Mouse (Mus musculus) heart, postnatal 25 days (tissue): ENCODE measurements around the gene Vash2. TPM values are rescaled to one million over a fixed set of nuclear protein-coding genes. Genes with fewer than 3 reads are reported as not detected.
"Not testable (repeated sequence)": the region's sequence is repeated elsewhere in the genome, so short reads cannot be mapped to it uniquely, and the experiment has no call there.

Experiments used
- DNase-seq: peaks from one replicate; pipeline ENCODE4 v3.0.0; 2022; ENCODE audit warnings: low spot score
- intact Hi-C: fragments of 180-260 bp; cut with DNase I; formaldehyde crosslinking; loops from one replicate; pipeline ENCODE4 v1.15.1; 2025
- total RNA-seq, 2 experiments: library from RNA; stranded (reverse); gene quantifications; 2 replicates each; pipeline ENCODE4 v1.2.3; 2021

Vash2 gene
- total RNA-seq, 2 experiments from 2014 or later = 0.62 to 0.64 TPM

DNA sequence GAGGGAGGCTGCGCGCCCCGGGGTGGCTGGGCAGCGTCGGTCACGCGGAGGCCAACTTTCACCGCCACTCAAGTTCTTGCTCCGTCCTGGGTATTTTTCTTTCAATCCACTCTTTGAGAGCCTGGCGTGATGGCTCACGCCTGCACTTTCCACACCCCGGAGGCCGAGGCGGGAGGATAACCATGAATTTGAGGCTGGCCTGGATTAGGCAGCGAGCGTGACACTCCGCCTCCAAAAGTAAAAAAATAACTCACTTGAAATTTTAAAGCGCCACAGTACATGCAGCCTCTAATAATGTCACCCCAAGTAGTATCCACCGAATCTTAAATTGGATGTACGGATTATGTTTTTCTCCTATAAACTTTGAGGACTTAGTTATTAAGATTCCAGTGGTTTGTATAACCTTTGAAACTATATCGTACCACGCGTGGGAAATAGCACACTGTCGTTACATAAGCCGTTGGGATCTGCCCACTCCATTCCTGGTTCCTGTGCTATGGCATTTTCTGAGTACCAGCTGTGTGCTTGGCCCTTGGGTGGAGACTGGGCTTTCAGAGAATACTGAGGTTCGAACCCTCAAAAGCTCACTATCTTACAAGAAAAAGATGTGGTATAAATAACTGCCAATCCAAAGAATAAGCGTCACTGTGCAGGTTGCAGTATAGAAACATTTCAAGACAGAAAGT is 49.9 kb downstream of the Vash2 start:
- DNase-seq = no peak
- intact Hi-C loops = no loop called here

DNA sequence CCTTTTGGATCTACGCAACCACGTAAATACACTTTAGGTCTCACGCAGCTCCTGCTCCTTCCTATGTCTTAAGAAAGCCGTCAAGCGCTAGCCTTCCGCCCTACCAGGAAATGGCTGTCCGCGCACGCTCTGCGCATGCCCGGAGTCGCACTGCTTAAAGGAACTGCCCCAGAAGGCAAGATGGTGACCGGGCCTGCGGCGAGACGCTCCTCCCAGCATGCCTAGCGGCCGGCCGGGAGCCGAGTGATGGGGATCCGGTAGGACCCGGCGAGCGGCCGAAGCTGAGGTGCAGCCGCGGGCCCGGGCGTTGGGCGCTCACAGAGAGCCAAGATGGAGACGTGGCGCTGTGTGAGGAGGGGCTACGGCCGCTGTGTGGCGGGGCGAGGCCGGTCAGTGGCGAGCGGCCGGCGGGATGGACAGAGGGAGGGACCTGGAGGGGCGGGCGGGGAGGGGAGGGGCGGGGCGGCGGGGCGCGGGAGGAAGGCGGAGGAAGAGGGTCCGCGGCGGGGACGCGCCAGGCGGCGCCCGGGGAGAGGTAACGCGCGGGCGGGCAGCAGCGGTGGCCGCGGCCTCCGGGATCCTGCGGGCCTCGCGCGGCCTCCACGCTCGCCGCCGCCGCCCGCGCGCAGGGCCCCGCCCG is 50.6 kb downstream of the Vash2 start:
- intact Hi-C loops = no loop called here
- peak; percentile 96 for DNase-seq

DNA sequence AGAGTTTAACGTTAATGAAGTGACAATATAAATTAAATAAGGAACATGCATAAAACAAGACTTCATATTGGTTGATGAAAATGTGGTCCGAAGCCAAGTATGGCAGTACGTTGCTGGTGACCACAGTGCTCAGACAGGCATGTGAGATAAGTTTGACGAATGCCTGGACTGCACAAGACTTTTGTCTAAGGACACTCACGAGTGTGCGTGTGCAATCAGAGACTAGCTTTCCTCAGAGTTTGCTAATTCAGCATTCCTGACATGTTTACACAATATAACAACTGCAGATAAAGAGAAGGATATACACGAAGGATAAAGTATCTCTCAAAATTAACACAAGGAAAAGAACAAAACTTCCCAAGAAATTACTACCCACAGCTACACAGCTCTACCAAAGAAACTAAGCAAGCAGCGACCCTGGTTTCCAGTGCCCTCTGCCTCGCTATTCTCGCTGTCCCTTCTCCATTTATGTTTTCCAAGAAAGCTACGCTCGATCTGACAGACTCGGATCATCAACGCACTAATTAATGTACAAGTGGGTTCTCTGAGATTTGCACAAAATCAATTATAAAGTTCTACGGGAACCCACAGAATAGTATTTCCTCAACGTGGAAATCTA is 51.2 kb downstream of the Vash2 start:
- intact Hi-C loops = loop anchor here (2.0 kb wide), 1 partner anchor 15 kb away; no protein-coding TSS in a partner anchor
- no peak for DNase-seq

DNA sequence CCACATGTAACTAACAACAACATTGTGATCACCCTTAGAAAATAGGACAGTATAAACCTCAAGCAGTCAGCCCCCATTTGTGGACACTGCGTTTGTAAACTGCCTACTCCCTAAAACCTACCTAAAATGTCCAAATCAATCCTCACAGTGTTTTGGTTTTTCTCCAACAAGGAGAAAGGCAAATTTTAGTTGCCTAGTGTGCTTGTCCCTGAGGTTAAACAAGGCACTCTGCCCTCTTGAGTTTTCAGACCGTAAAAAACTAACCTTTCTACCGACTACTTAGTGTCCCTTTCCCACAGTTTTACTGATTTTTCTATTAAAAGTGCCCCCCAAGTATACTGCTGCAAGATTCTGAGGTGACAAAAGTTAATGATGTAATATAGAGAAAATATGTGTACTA is 51.8 kb downstream of the Vash2 start:
- DNase-seq = no peak
- intact Hi-C loops = loop anchor here (2.0 kb wide), 1 partner anchor 15 kb away; no protein-coding TSS in a partner anchor

DNA sequence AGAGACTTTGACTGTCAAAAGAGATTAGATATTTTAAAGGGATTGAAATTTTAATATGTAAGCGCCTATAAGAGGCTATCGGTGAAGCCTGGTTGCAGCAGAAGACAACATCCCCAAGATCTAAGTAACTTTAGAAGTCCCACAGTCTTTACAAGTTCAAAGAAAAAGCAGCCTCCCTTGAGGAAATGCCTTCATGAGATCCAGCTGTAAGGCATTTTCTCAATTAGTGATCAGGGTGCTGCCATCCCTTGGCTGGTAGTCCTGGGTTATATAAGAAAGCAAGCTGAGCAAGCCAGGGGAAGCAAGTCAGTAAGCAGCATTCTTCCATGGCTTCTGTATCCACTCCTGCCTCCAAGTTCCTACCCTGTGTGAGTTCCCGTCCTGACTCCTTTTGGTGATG is 54.3 kb downstream of the Vash2 start, which contains the start of gene Angel2:
TSS of gene Angel2 (plus strand) at position 301 of the 400 bp plus-strand sequence.
- DNase-seq, intact Hi-C loops: not testable (repeated sequence)

DNA sequence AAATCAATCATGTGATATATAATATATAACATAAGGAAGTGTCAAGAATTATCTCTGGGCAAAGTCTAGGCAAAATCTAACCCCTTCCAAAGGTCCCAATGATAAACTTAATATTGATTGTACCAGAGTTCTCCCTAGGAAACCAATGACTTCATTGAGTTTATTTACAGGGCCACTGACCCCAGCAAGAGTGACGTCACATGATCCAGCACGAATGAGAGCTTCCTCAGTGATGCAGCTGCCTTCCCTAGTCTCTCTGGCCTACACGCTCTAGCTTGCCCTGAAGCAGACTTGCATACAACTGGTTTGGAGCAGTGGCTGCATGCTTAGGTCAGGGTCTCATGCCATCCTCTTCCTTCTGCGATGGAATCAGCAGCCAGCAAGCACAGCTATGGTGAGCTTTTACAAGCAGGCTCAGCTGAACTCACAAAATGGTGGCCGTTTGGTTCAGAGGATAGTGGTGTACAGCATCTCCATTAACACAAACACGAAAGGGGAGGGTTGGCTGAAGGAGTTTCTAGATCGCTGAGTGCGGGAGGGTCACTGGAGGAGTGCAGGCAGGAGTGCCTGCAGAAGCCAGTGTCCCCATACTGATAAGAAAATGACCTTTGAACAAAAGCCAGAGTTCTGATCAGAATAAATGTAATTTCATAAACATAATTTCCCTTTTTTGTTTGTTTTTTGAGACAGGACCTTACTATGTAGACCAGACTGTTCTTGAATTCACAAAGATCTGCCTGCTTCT is 59.2 kb downstream of the Vash2 start:
- DNase-seq = no peak
- intact Hi-C loops = no loop called here

DNA sequence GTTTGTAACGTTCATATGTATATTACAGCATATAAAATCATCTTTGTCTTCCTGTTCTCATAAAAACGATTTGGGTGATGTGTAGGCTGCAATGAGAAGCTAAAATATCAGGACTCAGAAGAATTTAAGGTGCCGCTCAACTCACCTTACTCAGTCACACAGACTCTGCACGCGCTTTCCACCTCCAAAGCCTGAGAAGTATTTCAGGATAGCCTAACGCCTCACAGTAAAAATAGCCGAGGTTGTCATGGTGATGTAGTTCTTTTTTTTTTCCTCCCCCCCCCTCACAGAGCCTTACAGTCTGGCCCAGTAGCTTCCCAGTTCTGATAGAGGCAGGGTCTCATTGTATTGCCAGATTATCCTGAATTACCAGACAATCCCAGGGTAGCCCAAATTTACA is 60.2 kb downstream of the Vash2 start:
- DNase-seq = no peak
- intact Hi-C loops = no loop called here

DNA sequence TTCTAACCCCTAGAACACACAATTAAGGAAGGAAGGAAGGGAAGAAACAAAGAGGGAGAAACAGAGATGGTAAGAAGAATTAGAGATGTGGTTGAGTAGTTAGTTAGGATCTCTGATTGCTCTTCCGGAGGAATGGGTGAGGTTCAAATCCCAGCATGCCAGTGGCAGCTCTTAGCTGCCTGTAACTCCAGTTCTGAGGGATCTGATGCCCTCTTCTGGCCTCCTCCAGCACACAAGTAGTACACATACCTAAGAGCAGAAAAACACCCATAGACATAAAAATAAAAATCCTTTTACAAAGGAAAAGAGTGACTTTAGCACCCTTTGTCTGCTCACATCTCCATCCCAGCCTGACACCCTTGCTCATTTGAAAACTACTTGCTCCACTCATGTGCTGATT is 66.5 kb downstream of the Vash2 start:
- DNase-seq = no peak
- intact Hi-C loops = loop anchor here (2.0 kb wide), 1 partner anchor 14 kb away; no protein-coding TSS in a partner anchor

DNA sequence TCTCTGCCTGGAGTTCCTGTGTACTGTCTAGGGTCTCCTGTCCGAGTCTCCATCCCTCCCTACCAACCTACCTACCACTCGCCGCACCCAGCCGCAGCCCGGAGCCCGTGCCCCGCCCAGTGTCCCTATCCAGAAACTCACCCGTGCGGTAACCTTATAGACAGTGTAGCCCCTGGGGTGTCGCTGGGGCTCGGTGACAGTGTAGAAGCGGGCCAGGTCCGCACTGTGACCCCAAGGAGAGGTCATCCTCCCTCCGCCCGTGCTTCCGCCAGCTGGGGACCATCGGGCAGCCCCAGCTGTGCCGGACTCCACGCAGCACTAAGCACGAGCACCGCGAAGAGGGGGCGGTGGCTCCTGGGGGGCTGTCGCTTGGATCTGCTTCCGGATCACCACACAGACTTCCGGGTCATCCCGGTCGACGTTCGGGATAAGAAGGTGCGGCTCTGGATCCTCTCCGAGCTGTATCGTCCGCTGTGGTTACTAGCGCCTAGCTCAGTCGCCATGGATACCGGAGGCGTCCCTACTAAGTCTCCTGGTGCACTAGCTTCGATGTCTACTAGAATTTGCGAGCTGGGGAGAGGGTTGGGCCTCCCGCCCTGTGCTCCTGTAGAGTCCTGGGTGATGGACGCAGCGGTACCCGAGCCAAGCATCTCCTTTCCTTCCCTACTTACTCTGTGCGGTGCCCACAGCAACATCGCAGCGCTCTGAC is 67.5 kb downstream of the Vash2 start, which contains the start of gene Rps6kc1:
TSS of gene Rps6kc1 (minus strand) at position 356 of the 709 bp plus-strand sequence.
- DNase-seq = peak; percentile 57
- intact Hi-C loops = loop anchor here (2.0 kb wide), 1 partner anchor 15 kb away; no protein-coding TSS in a partner anchor

DNA sequence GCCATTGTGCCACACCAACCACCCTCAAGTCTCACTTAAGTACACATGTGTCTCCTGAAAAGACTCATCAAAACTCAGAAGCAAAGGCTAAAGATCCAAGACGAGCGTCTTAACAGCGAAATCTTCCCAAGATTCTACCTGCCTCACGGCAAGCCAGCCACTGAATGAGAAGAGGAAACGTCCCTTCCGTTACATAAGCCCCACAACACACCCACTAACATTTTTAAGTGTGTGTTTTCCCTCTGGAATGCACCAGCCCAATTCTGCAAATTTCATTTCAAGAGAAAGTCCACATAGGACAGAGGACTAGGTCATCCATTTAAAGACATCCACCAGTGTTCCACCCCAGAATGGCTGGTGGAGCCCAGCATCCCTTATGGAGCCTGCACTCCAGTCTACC is 68.3 kb downstream of the Vash2 start:
- DNase-seq = no peak
- intact Hi-C loops = no loop called here

DNA sequence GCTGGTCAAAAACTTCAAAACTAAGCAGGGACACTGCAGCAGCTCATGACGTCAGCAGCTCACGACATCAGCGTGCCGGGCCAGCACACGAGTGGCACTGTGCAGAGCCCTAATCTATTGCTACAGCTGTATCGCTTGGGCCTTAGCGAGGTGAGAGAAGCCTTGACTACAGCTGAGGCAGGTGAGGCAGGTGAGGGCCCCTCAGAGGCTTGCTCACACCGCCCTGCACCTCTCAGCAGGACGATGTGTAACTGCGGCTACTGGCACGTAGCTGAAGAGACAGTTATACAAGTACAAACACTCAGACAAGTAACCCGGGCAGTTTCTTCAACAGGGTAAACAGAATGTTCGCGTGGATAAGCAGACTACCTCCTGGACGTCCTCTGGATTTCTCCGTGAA is 74.4 kb downstream of the Vash2 start:
- intact Hi-C loops = no loop called here
- no peak for DNase-seq

DNA sequence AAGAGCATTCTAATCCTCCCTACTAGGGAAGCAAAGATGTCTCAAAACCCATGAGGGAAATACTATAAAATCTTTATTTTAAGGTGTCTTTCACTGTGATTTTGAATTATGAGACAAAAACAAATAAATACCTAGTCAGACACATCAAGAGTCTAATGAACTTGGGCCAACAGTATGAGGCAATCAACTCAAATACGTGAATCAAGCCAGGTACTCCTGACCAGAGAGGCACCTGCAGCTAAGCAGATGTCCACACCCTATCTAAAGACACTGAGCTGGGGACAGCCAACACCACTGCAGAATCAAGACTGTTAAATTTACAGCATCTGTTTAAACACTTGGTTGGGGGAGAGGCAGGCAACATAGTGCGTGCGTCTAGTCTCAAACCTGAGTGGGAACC is 75.0 kb downstream of the Vash2 start:
- intact Hi-C loops = no loop called here

DNA sequence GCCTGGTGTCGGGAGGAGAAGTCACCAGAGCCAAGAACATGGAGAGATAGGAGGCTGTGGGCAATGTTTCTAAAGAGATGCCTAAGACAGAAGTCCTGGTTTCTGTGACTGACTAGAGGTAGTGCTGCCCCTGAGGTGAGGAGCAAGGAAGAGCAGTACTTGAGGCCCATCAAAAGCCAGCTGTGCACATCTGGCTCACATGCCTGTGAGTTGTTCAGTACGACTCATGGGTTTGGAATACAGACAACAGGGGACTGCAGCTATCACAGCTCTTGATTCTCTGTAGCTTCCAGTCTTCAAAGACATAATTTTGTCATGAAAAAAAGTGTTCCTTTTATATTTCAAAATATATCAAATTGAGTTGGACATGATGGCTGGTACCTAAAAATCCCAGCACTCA is 78.0 kb downstream of the Vash2 start:
- DNase-seq = no peak
- intact Hi-C loops = no loop called here

More for the DNA sequence above, 75.0 kb downstream of the Vash2 start:
- no peak for DNase-seq

DNA sequence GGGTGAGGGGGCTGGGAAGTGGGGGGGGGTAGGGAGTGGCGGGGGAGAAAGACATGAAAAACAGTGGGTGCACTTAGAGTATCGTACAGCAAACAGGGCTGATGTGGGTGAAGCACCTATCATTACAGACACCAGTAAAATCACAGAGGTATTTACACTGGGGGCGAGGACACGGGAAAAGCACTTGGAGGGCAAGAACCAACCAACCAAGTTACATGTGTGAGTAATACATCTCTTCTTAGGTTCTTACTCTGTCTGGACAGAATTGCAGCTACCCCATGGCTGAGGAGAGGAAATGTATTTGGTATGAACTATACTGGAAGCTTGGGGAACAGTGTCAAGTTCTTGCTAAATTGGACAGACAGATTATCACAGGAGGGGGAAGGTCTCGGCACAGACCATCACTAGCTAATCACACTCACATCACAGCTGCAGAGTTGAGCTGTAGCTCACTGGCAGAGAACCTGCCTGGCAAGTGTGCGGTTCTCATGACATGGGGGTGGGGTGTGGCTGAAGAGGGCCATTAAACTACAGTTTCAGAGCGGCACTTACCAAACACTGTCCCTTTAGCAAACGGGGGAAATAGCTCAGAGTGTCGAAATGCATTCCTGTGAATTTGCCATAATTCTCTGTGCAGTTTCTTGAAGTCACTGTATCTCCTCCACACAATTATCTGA is 80.1 kb downstream of the Vash2 start:
- no peak for DNase-seq
- intact Hi-C loops = no loop called here

DNA sequence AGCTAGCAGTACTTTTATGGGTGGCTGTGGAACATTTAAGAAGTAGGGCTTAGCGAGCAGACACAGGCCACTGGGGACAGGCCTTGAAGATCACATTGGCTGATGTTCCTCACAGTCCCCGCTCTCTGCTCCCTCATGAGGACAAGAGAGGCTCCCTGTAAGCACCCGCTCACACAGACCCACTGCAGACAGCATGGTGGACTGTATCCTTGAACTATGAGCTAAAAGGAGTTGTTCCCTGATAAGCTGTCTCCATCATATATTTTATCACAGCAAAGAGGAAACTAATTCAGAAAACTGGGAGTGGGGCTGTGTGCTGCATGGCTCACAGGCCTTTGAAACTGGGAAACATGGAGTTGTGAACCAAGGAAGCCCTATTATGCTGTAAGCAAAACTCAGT is 80.9 kb downstream of the Vash2 start:
- DNase-seq = no peak
- intact Hi-C loops = no loop called here
